Mouse (Mus musculus) cortical plate, adult 2 months (tissue): ENCODE data around the gene C730034F03Rik. TPM values are rescaled to one million over a fixed set of nuclear protein-coding genes. Genes with fewer than 3 reads are reported as not detected.

Experiments
- H3K27ac ChIP-seq: fragments of 200-500 bp; 2 replicates; pipeline ENCODE4 v1.5.1; 2012; ENCODE audit warnings: low read length, control low read depth, inconsistent platforms; ENCODE audit not compliant: insufficient read depth
- H3K4me1 ChIP-seq: fragments of 200-500 bp; 2 replicates; pipeline ENCODE4 v1.6.1; 2011; ENCODE audit warnings: low read length; ENCODE audit not compliant: control insufficient read depth, insufficient read depth
- H3K4me3 ChIP-seq: fragments of 200-500 bp; 2 replicates; pipeline ENCODE4 v1.5.1; 2011; ENCODE audit warnings: mild to moderate bottlenecking, low read length, control low read depth; ENCODE audit not compliant: insufficient read depth
- CTCF ChIP-seq: fragments of 200-500 bp; IDR thresholded peaks from 2 replicates; pipeline ENCODE4 v1.5.1; 2011; ENCODE audit warnings: mild to moderate bottlenecking, control low read depth, low read length; ENCODE audit not compliant: insufficient read depth; ENCODE audit errors: extremely low read depth
- POLR2A ChIP-seq: fragments of 200-500 bp; IDR thresholded peaks from 2 replicates; pipeline ENCODE4 v1.6.1; 2011; ENCODE audit warnings: mild to moderate bottlenecking, low read length, control low read depth; ENCODE audit not compliant: insufficient read depth; ENCODE audit errors: extremely low read depth
- polyA plus RNA-seq: library from polyadenylated mRNA; depleted of rRNA; stranded (reverse); fragments of >200 nt; gene quantifications from 2 replicates; pipeline ENCODE4 v1.2.3, GENCODE M21; 2012; rRNA removed

Gene C730034F03Rik
- polyA plus RNA-seq, 1 experiment = 2.8 TPM

- no peak overlapping the region for H3K4me3 ChIP-seq
- no peak overlapping the region for H3K27ac ChIP-seq
Measured at GRCm38 (mm10) chr15:89473921-89474320, 44.5 kb downstream of the C730034F03Rik start.

DNA sequence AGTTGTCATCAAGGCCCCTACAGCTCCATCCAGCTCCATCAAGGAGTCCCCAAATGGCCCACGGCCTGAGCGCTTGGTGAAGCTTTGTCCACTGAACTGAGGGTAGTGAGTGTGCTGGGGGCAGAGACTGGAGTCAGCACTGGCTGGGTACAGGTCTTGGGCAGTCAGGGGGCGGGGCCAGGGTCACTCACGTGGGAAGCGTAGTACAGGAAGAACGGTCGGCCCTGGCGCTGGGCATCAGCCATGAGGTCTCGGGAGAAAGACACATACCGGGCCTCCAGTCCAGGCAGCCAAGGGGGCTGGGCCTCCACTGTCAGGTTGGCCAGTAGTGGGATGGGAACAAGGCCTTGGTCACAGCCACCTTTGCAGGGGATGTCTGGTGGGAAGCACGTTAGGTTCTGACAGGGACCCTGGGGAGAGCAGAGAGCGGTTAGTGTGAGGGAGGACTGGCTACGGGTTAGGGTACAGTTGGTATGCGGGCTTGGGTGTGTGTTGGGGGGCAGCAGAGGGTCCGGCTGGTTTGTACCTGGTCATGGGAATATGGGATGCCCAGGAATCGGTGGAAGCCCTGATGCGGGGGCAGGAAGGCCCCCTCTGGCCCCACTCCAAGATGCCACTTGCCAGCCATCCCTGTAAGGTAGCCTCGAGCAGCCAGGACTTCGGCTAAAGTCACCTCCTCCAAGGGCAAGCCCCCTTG lies 45.4 kb downstream of the C730034F03Rik start:
- peaks cover 2% of the 10 kb centered on the region for H3K4me1 ChIP-seq
- TF ChIP-seq POLR2A (no peak), CTCF (no peak)
- no peak overlapping the region for H3K27ac ChIP-seq
- H3K4me3 ChIP-seq = peak overlapping the region; percentile 85; the same call in 1 of the 2 replicates

More at GRCm38 (mm10) chr15:89473921-89474320, 44.5 kb downstream of the C730034F03Rik start:
- peaks cover 2% of the 10 kb centered on the region for H3K4me1 ChIP-seq
- TF ChIP-seq POLR2A = no peak
- TF ChIP-seq CTCF = no peak

DNA sequence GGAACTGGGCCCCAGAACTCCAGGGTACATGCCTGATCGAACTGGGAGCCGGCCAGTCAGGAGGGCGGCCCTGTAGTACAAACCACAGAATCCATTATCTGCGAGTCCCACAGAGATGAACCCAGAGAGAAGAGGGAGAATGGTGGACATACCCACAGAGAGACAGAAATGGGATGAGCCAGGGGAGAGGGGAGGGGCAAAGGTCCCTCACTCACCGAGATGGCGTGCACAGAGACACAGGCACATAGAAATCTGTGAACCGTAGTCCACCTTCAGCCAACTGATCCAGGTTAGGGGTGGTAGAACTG lies 45.9 kb downstream of the C730034F03Rik start:
- H3K4me3 ChIP-seq = peak overlapping the region; percentile 85
- no peak overlapping the region for H3K27ac ChIP-seq
- TF ChIP-seq POLR2A (no peak), CTCF (no peak)
- peaks cover 3% of the 10 kb centered on the region for H3K4me1 ChIP-seq

DNA sequence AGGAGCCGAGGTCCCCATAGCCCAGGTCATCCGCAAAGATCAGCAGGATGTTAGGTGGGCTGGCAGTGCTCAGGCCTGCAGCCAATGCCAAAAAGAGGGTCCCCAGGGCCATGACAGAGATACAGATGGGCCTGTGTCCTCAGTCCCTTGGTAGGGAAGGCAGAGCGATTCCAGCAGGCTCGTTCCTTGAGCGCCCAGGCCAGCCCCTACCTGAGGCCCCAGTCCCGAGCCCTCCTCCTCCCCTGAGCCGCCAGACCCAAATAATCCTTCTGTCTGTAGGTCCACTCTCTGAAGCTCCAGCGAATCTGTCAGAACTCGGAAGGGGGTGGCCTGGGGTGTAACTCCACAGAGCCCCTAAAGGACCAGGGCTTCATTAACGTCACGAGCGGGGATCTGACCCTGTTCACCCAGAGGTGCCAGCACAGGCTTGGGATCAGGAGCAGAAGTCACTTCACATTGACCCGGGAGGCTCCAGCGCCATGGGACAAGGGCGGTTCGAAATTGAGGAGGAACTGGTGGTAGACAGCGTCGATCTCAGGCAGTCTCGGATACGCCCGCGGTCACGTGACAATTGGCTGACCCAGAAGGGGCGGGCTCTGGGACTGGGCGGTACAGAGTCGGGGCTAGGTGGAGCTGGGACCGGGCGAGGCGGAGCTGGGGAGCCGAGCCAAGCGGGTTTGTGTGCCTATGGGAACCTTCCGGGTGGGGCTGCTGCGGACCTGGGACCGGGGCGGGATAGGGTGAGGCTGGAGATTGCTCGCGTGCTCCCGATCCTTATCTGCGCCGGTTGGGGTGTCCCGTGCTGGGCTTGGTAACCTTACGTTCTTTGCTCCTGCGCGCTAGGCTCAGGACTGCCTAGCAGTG lies 46.5 kb downstream of the C730034F03Rik start:
- TF ChIP-seq POLR2A = peak; percentile 80
- TF ChIP-seq CTCF = no peak
- H3K4me1 ChIP-seq = peaks cover 6% of the 10 kb centered on the region
- H3K4me3 ChIP-seq = peak overlapping the region; percentile 85
- H3K27ac ChIP-seq = peak overlapping the region; percentile 55

DNA sequence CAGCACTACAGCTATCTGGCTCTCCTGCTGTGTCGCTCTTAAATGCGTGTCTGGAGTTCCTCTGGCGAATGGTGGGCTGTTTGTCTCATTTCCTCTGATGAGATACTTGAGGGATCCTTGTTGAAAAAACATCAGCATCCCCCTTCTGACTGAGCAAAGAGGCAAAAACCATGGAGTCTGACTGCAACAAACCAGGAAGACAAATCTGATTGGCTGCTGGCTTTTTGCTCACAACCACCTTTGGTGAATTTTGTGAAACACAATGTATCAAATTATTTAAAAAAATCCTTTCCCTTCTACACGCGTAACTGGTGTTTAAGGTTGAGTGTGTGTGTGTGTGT lies 47.1 kb downstream of the C730034F03Rik start:
- Histone ChIP-seq H3K4me1 (peaks cover 6% of the 10 kb centered on the region), H3K4me3 (peak overlapping the region; percentile 85), H3K27ac (peak overlapping the region; percentile 35)
- TF ChIP-seq POLR2A = 0 out of 2 replicates have a peak, but pooled peaks have one; percentile 41
- TF ChIP-seq CTCF = no peak

DNA sequence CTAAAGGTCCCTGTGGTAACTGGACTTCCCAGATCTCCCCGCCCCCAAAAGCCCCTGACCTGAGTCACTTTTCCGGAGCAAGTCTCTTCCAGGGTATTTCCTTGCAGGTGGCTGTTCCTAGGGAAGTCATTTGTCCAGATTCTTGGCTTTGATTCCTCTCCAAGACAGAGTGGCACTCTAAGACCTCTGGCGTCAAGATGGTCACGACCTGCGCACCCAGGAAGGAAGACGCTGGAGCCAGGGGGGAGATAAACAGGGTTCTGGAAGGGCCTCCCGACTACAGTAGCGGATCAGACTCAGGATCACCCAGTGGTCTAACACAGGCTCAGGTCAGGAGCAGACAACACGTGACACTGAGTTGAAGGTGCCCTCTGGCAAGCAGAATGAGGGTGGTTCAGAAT lies 47.7 kb downstream of the C730034F03Rik start, which contains the start of gene Arsa:
Gene Arsa (minus strand): TSS at position 335 of the 401 bp plus-strand sequence.
- Histone ChIP-seq H3K4me3 (peak within 1 kb of the TSS; percentile 85), H3K4me1 (peaks cover 6% of the 10 kb centered on the region), H3K27ac (peak within 1 kb of the TSS; percentile 35)
- TF ChIP-seq CTCF = no peak
- TF ChIP-seq POLR2A = no peak

GRCm38 (mm10) chr15:89477806-89478205 lies 48.4 kb downstream of the C730034F03Rik start:
- peaks cover 6% of the 10 kb centered on the region for H3K4me1 ChIP-seq
- no peak for TF ChIP-seq POLR2A
- TF ChIP-seq CTCF = no peak
- H3K27ac ChIP-seq = no peak overlapping the region
- H3K4me3 ChIP-seq = no peak overlapping the region

DNA sequence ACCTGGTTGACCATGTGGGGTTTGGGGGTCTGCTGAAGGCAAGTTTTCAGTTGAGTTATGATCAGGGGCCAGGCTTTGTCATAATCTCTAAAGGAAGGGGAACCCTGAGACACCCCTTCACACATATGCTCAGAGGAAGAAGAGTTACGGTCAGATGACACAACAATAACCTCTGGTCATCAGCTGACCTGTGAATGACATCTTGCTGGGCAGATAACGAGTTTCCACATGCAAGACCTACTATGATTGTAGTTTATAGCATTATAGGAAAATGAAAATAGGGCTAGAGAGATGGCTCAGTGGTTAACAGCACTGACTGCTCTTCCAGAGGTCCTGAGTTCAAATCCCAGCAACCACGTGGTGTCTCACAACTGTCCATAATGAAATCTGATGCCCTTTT lies 49.2 kb downstream of the C730034F03Rik start:
- H3K4me1 ChIP-seq = peaks cover 6% of the 10 kb centered on the region
- H3K4me3 ChIP-seq = no peak overlapping the region
- TF ChIP-seq POLR2A = no peak
- TF ChIP-seq CTCF = no peak
- no peak overlapping the region for H3K27ac ChIP-seq

Other genes starting within 250 kb of the C730034F03Rik start
- gene Plxnb2, start 248.8 kb upstream of the C730034F03Rik start, polyA plus RNA-seq = 51.0 and 52.9 TPM in 2 replicates
- 137 and 148 TPM in 2 replicates for gene Dennd6b, start 233.1 kb upstream of the C730034F03Rik start, polyA plus RNA-seq
- gene Ppp6r2, start 218.0 kb upstream of the C730034F03Rik start, polyA plus RNA-seq = 119 and 135 TPM in 2 replicates
- 264 and 276 TPM in 2 replicates for gene Sbf1, start 114.3 kb upstream of the C730034F03Rik start, polyA plus RNA-seq
- not detected in 2 replicates for gene Adm2, start 106.9 kb upstream of the C730034F03Rik start, polyA plus RNA-seq
- not detected in 2 replicates for gene Miox, start 95.2 kb upstream of the C730034F03Rik start, polyA plus RNA-seq
- 12.8 and 13.5 TPM in 2 replicates for gene Lmf2, start 73.9 kb upstream of the C730034F03Rik start, polyA plus RNA-seq
- gene Ncaph2, start 73.9 kb upstream of the C730034F03Rik start, polyA plus RNA-seq = 119 TPM in 2 replicates
- gene Sco2, start 55.7 kb upstream of the C730034F03Rik start, polyA plus RNA-seq = 35.2 and 36.9 TPM in 2 replicates
- 3.1 and 3.7 TPM in 2 replicates for gene Tymp, start 52.5 kb upstream of the C730034F03Rik start, polyA plus RNA-seq
- gene Odf3b, start 50.3 kb upstream of the C730034F03Rik start, polyA plus RNA-seq = 5.4 and 5.6 TPM in 2 replicates
- gene Klhdc7b, start 44.7 kb upstream of the C730034F03Rik start, polyA plus RNA-seq = 0.71 and 0.85 TPM in 2 replicates
- 0.33 TPM in 1 of 2 replicates, not detected in the other for gene Syce3, start 19.1 kb upstream of the C730034F03Rik start, polyA plus RNA-seq
- gene Cpt1b, start 3.7 kb upstream of the C730034F03Rik start, polyA plus RNA-seq = 2.5 and 2.7 TPM in 2 replicates
- 0.08 and 0.21 TPM in 2 replicates for gene Gm44502, start 107 bp downstream of the C730034F03Rik start, polyA plus RNA-seq
- 60.0 and 66.7 TPM in 2 replicates for gene Chkb, start 319 bp downstream of the C730034F03Rik start, polyA plus RNA-seq
- 141 and 146 TPM in 2 replicates for gene Mapk8ip2, start 24.3 kb downstream of the C730034F03Rik start, polyA plus RNA-seq
- 39.9 and 40.2 TPM in 2 replicates for gene Arsa, start 47.8 kb downstream of the C730034F03Rik start, polyA plus RNA-seq
- 98.8 and 99.7 TPM in 2 replicates for gene Shank3, start 70.0 kb downstream of the C730034F03Rik start, polyA plus RNA-seq
- 3.2 and 4.4 TPM in 2 replicates for gene Acr, start 138.7 kb downstream of the C730034F03Rik start, polyA plus RNA-seq
- gene Rabl2, start 162.3 kb downstream of the C730034F03Rik start, polyA plus RNA-seq = 96.6 and 101 TPM in 2 replicates